Mouse (Mus musculus) neural tube, embryonic 12.5 days (tissue): ENCODE results near the gene Parp14. TPM values are rescaled to one million over a fixed set of nuclear protein-coding genes. Genes with fewer than 3 reads are reported as not detected.
"Not testable (repeated sequence)": the region's sequence is repeated elsewhere in the genome, so short reads cannot be mapped to it uniquely, and the experiment has no call there.

Experiments
- ATAC-seq: fragments of 200-750 bp; cut with Nextera tagmentation; 2 replicates; pipeline ENCODE4 v1.8.0; 2017; ENCODE audit warnings: low read depth, mild to moderate bottlenecking, moderate TSS enrichment, moderate library complexity; ENCODE audit not compliant: low FRiP score
- H3K27ac ChIP-seq: fragments of 300-500 bp; sonication (generic); 2 replicates; pipeline ENCODE4 v1.5.1; 2016
- H3K27me3 ChIP-seq: fragments of 300-500 bp; sonication (generic); replicated peaks from 2 replicates; pipeline ENCODE4 v1.6.1; 2016; ENCODE audit warnings: mild to moderate bottlenecking
- H3K36me3 ChIP-seq: fragments of 300-500 bp; sonication (generic); 2 replicates; pipeline ENCODE4 v1.6.1; 2016; ENCODE audit warnings: mild to moderate bottlenecking
- H3K4me1 ChIP-seq: fragments of 300-500 bp; sonication (generic); 2 replicates; pipeline ENCODE4 v1.6.1; 2016
- H3K4me2 ChIP-seq: fragments of 300-500 bp; sonication (generic); replicated peaks from 2 replicates; pipeline ENCODE4 v1.6.1; 2016; ENCODE audit warnings: mild to moderate bottlenecking
- H3K4me3 ChIP-seq: fragments of 300-500 bp; sonication (generic); 2 replicates; pipeline ENCODE4 v1.5.1; 2016
- H3K9ac ChIP-seq: fragments of 300-500 bp; sonication (generic); 2 replicates; pipeline ENCODE4 v1.6.1; 2016; ENCODE audit warnings: mild to moderate bottlenecking
- H3K9me3 ChIP-seq: fragments of 300-500 bp; sonication (generic); 2 replicates; pipeline ENCODE4 v1.6.1; 2016; ENCODE audit warnings: mild to moderate bottlenecking
- WGBS: fragments of 180-500 bp; shearing (Covaris S2); methylation state at CpG from one replicate; pipeline ENCODE4 v1.1.7; 2016; 5-methylcytosine and 5-hydroxymethylcytosine counted together
- polyA plus RNA-seq: library from polyadenylated mRNA; unstranded; fragments of >200 nt; fragmentation: Nextera tagmentation; extraction: Ambion mirVana; gene quantifications from 2 replicates; pipeline ENCODE4 v1.2.1, GENCODE M21; 2016

Parp14 gene
- polyA plus RNA-seq, 1 experiment from 2014 or later, result 0.57 TPM

- no peak for ATAC-seq
- H3K4me2 ChIP-seq, result no peak overlapping the region
- no peak overlapping the region for H3K4me3 ChIP-seq
- no peak overlapping the region for H3K27ac ChIP-seq
- H3K36me3 ChIP-seq, result no peaks in the 10 kb centered on the region
- H3K27me3 ChIP-seq, result no peaks in the 10 kb centered on the region
- no peaks in the 10 kb centered on the region for H3K9me3 ChIP-seq
- WGBS, result 89% methylated on average over 3 of the region's 3 CpGs
- H3K9ac ChIP-seq, result no peak overlapping the region
- no peaks in the 10 kb centered on the region for H3K4me1 ChIP-seq
Measured at GRCm38 (mm10) chr16:35900541-35900940, 29.2 kb upstream of the Parp14 start.

- no peaks in the 10 kb centered on the region for H3K36me3 ChIP-seq
- no peaks in the 10 kb centered on the region for H3K4me1 ChIP-seq
- no peak overlapping the region for H3K4me2 ChIP-seq
- H3K27ac ChIP-seq, result no peak overlapping the region
- ATAC-seq, result no peak
- 22% methylated on average over 6 of the region's 6 CpGs for WGBS
- no peak overlapping the region for H3K4me3 ChIP-seq
- H3K9me3 ChIP-seq, result no peaks in the 10 kb centered on the region
- H3K27me3 ChIP-seq, result no peaks in the 10 kb centered on the region
- H3K9ac ChIP-seq, result no peak overlapping the region
Measured at GRCm38 (mm10) chr16:35894997-35895396, 23.7 kb upstream of the Parp14 start.

- ATAC-seq, result not testable (repeated sequence)
Measured at GRCm38 (mm10) chr16:35891603-35892002, 20.3 kb upstream of the Parp14 start.

GRCm38 (mm10) chr16:35890645-35891044 lies 19.3 kb upstream of the Parp14 start:
- Histone ChIP-seq H3K4me2 (no peak overlapping the region), H3K9ac (no peak overlapping the region), H3K9me3 (no peaks in the 10 kb centered on the region), H3K27me3 (no peaks in the 10 kb centered on the region), H3K4me3 (no peak overlapping the region), H3K36me3 (no peaks in the 10 kb centered on the region), H3K4me1 (no peaks in the 10 kb centered on the region), H3K27ac (no peak overlapping the region)
- WGBS, result 70% methylated on average over 3 of the region's 3 CpGs
- no peak for ATAC-seq

More at GRCm38 (mm10) chr16:35891603-35892002, 20.3 kb upstream of the Parp14 start:
- not testable (repeated sequence) for H3K4me1 ChIP-seq, H3K36me3 ChIP-seq, H3K4me3 ChIP-seq, H3K4me2 ChIP-seq, H3K27ac ChIP-seq, H3K9ac ChIP-seq, H3K9me3 ChIP-seq, H3K27me3 ChIP-seq
- WGBS, result 82% methylated on average over 5 of the region's 5 CpGs

- no peak overlapping the region for H3K9ac ChIP-seq
- ATAC-seq, result no peak
- H3K4me1 ChIP-seq, result no peaks in the 10 kb centered on the region
- H3K4me3 ChIP-seq, result no peak overlapping the region
- no peaks in the 10 kb centered on the region for H3K9me3 ChIP-seq
- no peak overlapping the region for H3K27ac ChIP-seq
- no peaks in the 10 kb centered on the region for H3K36me3 ChIP-seq
- WGBS, result 92% methylated on average over 5 of the region's 5 CpGs
- H3K27me3 ChIP-seq, result no peaks in the 10 kb centered on the region
- H3K4me2 ChIP-seq, result no peak overlapping the region
Measured at GRCm38 (mm10) chr16:35888910-35889309, 17.6 kb upstream of the Parp14 start.

DNA sequence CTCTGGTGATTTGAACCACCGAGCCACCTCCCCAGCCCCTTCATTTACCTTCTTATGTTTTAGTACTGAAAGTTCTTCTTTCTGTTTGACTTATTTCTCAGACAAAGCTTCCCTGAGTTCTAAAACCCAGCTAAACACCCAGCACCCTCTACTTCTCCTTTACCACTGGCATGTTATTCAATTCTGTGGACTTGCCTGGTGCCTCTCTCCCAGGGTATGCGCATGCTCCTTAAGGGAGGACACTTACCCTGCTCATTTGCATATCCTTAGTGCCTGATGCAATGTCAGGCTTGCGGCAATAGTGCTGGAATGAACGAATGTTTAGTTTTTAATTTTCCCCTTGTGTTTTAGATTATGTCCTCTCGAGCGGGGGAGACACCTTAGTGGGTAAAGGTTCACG lies 16.8 kb upstream of the Parp14 start:
- 85% methylated on average over 7 of the region's 7 CpGs for WGBS
- Histone ChIP-seq H3K36me3 (no peaks in the 10 kb centered on the region), H3K9me3 (no peaks in the 10 kb centered on the region), H3K27ac (no peak overlapping the region), H3K4me3 (no peak overlapping the region), H3K4me2 (no peak overlapping the region), H3K9ac (no peak overlapping the region), H3K4me1 (no peaks in the 10 kb centered on the region), H3K27me3 (no peaks in the 10 kb centered on the region)
- no peak for ATAC-seq

DNA sequence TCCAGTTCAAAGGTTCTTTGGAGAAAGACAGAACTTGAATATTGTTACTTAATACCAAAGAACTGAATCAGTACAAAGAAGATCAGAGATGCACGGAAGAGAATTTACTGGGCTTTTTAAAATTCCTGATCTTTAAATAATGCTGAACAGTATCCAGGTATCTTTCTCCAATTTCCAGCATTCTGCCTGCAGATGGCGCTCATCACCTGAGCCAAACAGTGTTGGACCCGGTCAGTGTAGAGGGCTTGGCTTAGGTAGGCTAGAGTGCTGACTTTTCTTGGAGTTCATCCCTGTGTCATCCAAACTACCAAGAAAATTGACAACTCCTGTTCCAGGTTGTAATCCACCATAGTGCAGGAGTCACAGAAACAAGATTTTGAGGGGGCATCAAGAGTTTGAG lies 3.1 kb upstream of the Parp14 start:
- WGBS, result 30% methylated on average over 3 of the region's 3 CpGs
- Histone ChIP-seq H3K9ac (no peak overlapping the region), H3K4me1 (peaks cover 18% of the 10 kb centered on the region), H3K36me3 (no peaks in the 10 kb centered on the region), H3K27me3 (peaks cover 29% of the 10 kb centered on the region), H3K4me3 (no peak overlapping the region), H3K4me2 (no peak overlapping the region), H3K27ac (no peak overlapping the region), H3K9me3 (no peaks in the 10 kb centered on the region)
- no peak for ATAC-seq

- H3K27me3 ChIP-seq, result peaks cover 29% of the 10 kb centered on the region
- no peak overlapping the region for H3K9ac ChIP-seq
- no peak overlapping the region for H3K4me2 ChIP-seq
- WGBS, result 47% methylated on average over 14 of the region's 14 CpGs
- H3K4me1 ChIP-seq, result peaks cover 18% of the 10 kb centered on the region
- H3K36me3 ChIP-seq, result no peaks in the 10 kb centered on the region
- no peaks in the 10 kb centered on the region for H3K9me3 ChIP-seq
- no peak overlapping the region for H3K27ac ChIP-seq
- H3K4me3 ChIP-seq, result no peak overlapping the region
- ATAC-seq, result no peak
Measured at GRCm38 (mm10) chr16:35872410-35873006, 1.2 kb upstream of the Parp14 start.

DNA sequence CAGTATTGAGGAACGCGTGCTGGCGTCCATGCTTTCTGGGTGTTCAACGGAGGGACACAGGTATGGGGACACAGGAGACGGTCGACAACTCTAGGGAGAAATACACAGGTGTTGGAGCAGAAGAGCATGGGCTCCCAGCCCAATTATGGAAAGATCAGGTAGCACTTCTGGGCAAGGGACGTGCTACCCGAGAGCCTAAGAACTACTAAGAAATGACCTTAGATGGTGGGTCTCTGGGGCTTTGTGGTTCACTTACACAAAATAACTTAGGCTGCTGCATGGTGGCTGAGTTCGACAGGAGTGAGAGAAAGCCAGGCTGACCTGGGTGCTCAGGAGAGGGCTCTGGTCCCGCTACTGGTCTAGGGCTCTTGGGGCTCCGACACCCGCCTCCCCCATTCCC lies 554 bp upstream of the Parp14 start:
- Histone ChIP-seq H3K27me3 (peaks cover 29% of the 10 kb centered on the region), H3K4me2 (peak overlapping the region; percentile 88), H3K36me3 (no peaks in the 10 kb centered on the region), H3K9ac (no peak overlapping the region), H3K9me3 (no peaks in the 10 kb centered on the region), H3K27ac (no peak overlapping the region), H3K4me3 (no peak overlapping the region; the same call in 1 of the 2 replicates), H3K4me1 (peaks cover 18% of the 10 kb centered on the region)
- 29% methylated on average over 12 of the region's 12 CpGs for WGBS
- ATAC-seq, result no peak

DNA sequence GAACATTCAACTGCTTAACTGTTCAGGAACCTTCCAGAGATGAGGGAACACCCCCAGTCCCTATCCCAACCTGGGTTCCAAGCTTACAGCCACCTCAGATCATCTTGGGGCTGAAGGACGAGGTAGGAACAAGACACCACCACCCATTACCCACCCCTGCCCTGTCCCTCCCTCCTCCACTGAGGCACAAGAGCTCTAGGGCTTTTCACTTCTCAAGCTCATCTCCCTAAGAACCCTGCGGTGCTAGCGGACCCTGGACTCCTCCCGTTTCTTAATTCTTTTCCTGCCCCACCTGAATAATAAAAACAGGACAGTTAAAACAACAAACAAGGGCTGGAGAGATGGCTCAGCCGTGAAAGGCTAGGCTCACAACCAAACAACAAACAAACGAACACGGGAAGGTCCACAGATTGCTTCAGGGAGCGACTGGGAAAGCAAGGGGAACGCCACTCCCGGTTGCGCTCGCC lies 730 bp downstream of the Parp14 start:
- WGBS, result under 1% methylated on average over 12 of the region's 12 CpGs
- H3K9me3 ChIP-seq, result no peaks in the 10 kb centered on the region
- peak overlapping the region; percentile 48 for H3K4me3 ChIP-seq
- peak overlapping the region; percentile 53; the same call in 1 of the 2 replicates for H3K9ac ChIP-seq
- H3K4me1 ChIP-seq, result peaks cover 18% of the 10 kb centered on the region
- ATAC-seq, result 0 out of 2 replicates have a peak, but pooled peaks have one; percentile 50
- no peak overlapping the region for H3K27ac ChIP-seq
- peak overlapping the region; percentile 88 for H3K4me2 ChIP-seq
- no peaks in the 10 kb centered on the region for H3K36me3 ChIP-seq
- peaks cover 29% of the 10 kb centered on the region for H3K27me3 ChIP-seq

- Histone ChIP-seq H3K36me3 (no peaks in the 10 kb centered on the region), H3K9me3 (no peaks in the 10 kb centered on the region), H3K4me2 (no peak overlapping the region), H3K4me1 (peaks cover 18% of the 10 kb centered on the region), H3K9ac (no peak overlapping the region), H3K4me3 (no peak overlapping the region), H3K27ac (no peak overlapping the region), H3K27me3 (peaks cover 29% of the 10 kb centered on the region)
- ATAC-seq, result no peak
- 75% methylated on average over 6 of the region's 6 CpGs for WGBS
Measured at GRCm38 (mm10) chr16:35869656-35870055, 1.7 kb downstream of the Parp14 start.

GRCm38 (mm10) chr16:35869126-35869525 lies 2.2 kb downstream of the Parp14 start:
- H3K9ac ChIP-seq, result no peak overlapping the region
- no peaks in the 10 kb centered on the region for H3K9me3 ChIP-seq
- peaks cover 29% of the 10 kb centered on the region for H3K27me3 ChIP-seq
- 31% methylated on average over 3 of the region's 3 CpGs for WGBS
- no peak overlapping the region for H3K27ac ChIP-seq
- H3K4me2 ChIP-seq, result no peak overlapping the region
- H3K4me3 ChIP-seq, result no peak overlapping the region
- ATAC-seq, result no peak
- no peaks in the 10 kb centered on the region for H3K36me3 ChIP-seq
- H3K4me1 ChIP-seq, result peaks cover 18% of the 10 kb centered on the region

DNA sequence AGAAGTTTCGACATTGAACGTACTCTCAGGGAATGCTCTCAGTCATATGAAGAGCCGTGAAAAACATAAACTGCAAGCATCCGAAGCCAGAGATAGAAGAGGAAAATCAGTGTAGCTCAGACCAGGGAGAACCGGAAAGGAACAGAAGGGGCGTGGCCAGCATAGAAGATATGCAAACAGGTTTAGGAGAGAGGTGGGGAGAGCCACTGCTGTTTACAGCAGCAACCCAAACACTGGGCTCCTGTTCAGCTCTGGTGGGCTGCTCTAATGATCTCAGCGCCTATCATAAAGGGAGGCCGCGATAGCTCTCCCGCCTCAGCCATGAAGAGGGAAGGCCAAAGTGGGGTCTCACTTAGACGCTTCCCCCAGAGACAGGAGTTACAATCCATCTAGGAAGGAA lies 3.6 kb downstream of the Parp14 start:
- Histone ChIP-seq H3K4me2 (no peak overlapping the region), H3K4me3 (no peak overlapping the region), H3K4me1 (peaks cover 18% of the 10 kb centered on the region), H3K27ac (no peak overlapping the region), H3K9ac (no peak overlapping the region), H3K9me3 (no peaks in the 10 kb centered on the region), H3K27me3 (peaks cover 26% of the 10 kb centered on the region), H3K36me3 (no peaks in the 10 kb centered on the region)
- ATAC-seq, result no peak
- 72% methylated on average over 11 of the region's 11 CpGs for WGBS
